Mouse (Mus musculus): ENCODE results near the gene Zdhhc5.
"Not testable (repeated sequence)": the region's sequence is repeated elsewhere in the genome, so short reads cannot be mapped to it uniquely, and the experiment has no call there.

Zdhhc5 gene

DNA sequence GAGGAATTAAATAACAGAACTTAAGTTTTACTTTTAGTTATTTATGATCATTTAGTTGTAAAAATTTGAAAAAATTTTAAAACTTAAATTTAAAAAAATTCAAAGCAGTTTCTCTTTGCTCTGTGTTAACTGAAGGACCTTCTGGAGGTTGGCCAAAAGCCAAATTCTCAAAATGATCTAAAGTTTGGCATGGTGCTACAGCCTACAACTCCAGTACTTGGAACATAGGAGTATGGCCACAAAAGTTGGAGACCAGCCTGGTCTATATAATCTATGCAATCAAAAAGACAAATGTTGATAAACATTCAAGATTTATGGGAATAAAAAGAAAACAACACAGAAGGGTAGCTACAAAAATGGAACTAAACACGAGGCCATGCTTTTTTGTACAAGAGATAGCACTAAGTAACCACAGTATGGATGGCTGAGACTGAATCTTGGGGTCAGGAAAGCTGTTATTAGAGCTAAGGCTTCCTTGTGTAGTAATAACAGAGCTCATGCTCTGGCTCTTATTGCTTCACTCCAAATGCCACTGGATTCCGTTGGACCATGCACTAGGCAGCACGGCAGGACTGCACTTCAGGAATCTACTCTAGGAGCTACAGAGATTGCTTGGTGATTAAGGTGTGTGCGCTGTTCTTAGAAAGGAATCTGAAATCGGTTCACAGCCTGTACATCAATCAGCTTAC, 19.8 kb downstream of the Zdhhc5 start:
- in situ Hi-C loops (cut with MboI, MseI), result no loop called here

DNA sequence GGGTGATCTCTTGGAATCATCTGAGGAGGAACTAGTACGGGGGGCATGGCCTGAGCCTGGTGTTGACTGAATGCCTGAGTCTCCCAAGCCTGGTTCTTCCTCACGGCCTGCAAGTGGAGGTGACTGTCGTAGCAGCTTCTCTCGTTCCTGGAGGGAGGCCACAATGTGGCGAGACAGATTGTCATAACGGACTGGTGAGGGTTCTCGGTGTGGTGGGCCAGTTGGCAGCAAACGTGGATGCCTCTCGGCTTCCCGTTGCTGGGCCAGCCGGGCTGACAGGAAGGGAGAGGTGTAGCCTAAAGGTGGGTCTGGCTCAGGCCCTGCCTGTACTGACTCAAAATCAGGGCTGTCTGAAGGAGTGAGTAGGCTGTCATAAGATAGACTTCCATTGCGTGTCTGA, 24.9 kb downstream of the Zdhhc5 start:
- in situ Hi-C loops (cut with MboI, MseI), result no loop called here

DNA sequence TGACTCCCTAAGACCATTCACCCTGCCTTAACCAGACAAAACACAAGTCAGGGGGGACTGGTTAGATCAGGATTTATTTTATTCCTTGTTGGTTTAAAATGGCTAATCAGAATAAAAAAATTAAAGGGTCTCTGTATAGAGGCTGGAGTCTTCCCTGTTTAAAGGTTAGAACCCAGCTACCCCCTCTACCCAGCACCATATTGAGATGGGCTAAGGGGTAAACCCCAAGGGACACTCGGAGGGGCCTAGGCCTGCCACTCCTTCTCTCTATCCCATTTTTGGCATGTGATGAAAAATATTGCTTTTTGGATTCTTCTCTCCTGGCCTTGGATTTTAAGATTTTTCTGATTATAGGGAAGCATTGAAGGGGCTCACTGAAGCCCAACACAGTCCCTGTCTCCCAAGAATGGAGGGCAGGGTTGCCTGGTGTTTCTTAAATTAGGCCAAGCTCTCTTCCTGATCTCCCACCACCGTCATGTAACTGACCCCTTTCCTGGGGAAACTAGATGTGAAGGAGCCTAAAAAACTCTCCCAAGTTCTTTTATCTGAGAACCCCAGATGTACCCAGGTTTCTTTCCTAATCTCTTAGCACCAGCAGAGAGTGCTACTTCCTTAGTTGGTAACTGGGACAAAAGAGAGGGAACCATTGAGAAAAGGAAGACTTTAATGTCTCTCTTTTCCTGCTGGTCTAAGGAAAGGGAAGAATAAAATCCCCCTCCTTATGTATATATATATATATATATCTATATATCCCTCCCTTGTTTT, 26.7 kb downstream of the Zdhhc5 start:
- in situ Hi-C loops (cut with MboI, MseI), result no loop called here

DNA sequence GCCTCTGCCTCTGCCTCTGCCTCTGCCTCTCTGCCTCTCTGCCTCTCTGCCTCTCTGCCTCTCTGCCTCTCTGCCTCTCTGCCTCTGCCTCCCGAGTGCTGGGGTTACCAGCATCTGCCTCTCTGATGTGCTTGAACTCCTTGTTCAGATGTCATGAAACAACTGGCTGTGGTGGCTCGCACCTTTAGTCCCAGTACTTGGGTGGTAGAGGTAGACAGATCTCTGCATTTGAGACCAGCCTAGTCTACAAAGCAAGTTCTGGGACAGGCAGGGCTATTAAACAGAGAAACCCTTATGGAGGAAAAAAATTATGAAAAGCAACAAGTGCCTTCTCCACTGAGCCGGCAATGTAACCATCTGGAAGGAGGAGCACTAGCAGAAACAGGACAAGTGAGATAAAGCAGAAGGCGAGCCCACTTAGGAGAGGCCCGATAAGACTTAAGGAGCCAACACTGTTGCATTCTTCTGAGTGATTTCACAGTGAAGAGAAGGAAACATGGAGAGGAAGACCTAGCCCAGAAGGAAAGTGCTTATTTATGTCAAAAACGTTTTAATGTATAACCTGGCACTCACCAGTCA, 32.3 kb downstream of the Zdhhc5 start:
- in situ Hi-C loops (cut with MboI, MseI), result no loop called here

DNA sequence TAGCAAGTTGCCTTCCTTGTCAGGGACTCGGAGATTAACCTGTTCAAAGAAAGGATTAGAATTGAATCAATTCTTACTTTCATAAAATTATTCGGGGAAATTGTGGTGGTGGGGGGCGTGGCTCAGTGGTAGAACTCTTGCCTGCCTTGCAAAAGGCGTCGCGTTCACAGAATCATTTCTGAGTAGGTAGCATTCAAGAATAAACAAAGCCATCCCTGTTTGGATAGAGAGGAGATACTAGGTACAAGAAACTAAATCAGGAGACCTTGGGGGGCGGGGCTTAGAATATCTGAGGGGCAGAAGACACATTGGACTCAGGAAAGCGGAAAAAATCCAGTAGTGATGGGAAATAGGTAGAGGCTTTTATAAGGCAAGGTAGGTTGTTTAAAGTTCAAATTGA, 36.0 kb downstream of the Zdhhc5 start, which contains the start of gene Tmx2:
Gene Tmx2, minus strand, starts transcription at position 125 of the 400 bp plus-strand sequence.
- in situ Hi-C loops (cut with MboI, MseI), result loop anchor here (5.0 kb wide), 1 partner anchor 38 kb away; the partner anchor contains the start of gene Zdhhc5

DNA sequence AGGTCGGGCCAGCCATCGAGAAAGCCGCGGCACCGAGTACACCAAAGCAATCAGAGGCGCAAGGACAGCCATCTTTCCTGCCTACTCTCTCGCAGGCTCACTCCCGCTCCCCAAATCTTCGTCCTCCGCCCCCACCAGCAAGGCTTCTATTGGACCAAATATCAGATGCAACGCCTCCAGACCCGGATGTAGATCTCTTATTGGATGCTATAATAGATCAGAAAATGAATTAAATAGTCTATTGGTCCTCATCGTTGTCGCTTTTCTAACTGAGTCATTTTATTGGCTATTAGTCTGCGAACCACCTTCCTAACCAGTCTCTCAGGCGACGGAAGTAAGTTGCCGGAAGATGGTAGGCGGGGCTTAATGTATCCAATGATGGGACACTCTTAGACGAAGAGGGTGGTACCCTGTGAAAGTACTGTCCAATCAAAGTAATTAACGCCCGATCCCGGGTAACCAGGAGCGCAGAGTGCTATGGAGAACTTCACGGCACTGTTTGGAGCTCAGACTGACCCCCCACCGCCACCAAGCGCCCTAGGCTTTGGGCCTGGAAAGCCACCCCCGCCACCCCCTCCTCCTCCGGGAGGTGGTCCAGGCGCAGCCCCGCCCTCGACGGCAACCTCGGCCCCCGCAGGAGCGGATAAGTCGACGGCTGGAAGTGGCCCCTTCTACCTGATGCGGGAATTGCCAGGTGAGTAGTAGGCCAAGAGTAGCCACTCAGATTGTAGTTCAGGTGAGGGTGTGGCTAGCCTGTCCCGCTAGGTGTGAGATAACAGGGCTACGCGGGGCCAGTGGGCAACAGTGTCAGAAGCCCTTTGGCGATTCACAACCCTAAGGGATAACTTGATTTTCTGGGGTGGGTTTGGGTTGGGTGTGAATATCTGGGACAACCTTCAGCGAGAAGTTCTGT, 36.8 kb downstream of the Zdhhc5 start, which contains the start of the genes Gm28635 and Med19:
Gene Gm28635, minus strand, starts transcription at position 74 of the 913 bp plus-strand sequence.
Gene Med19, plus strand, starts transcription at position 435 of the 913 bp plus-strand sequence.
- in situ Hi-C loops (cut with MboI, MseI), result loop anchor here (5.0 kb wide), 1 partner anchor 39 kb away; the partner anchor contains the start of gene Zdhhc5

DNA sequence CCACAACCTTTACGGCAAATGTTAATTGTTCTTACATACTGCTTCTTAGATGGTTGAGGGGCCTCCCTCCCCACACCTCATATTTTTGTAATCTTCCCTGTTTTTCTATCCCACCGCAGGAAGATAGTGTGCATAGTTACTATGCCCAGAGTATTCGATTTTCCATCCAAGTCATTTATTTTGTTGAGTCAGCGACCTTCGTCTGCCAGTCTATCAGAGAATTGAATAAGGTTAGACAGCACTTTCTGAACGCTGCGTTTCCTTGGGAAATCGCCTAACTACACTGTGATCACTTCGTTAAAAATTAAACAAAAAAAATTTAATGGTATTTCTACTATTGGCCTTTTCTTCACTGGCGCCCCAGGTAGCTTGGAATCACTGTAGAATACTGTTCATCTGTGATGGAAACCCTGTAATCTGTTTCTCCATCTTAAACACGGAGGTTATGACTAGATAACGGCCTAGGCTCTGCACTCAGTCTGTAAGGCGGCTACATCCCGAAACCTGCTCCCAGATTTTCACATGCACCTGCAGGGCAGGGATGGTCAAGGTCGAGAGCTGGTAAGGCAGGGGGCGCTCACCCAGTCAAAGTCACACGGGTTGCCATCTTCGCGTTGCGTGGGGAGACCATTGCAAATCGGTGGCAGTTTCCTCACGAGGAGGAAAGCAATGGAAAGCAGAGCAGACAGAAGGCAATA, 37.6 kb downstream of the Zdhhc5 start:
- in situ Hi-C loops (cut with MboI, MseI), result loop anchor here (5.0 kb wide), 1 partner anchor 40 kb away; the partner anchor contains the start of gene Zdhhc5

DNA sequence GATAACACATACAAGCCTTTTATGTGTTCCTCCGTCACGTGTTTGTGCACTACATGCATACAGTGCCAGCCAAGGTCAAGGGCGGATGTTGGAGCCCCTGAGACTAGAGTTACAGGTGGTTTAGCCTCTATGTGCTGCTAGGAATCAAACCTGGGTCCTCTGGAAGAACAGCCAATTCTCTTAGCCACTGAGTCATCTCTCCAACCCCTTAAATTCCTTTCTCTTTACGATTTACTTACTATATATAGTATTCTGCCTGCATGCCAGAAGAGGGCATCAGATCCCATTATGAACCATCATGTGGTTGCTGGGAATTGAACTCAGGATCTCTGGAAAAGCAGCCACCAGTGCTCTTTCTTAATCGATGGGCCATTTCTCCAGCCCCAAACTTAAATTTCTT, 43.4 kb downstream of the Zdhhc5 start:
- in situ Hi-C loops (cut with MboI, MseI), result not testable (repeated sequence)

DNA sequence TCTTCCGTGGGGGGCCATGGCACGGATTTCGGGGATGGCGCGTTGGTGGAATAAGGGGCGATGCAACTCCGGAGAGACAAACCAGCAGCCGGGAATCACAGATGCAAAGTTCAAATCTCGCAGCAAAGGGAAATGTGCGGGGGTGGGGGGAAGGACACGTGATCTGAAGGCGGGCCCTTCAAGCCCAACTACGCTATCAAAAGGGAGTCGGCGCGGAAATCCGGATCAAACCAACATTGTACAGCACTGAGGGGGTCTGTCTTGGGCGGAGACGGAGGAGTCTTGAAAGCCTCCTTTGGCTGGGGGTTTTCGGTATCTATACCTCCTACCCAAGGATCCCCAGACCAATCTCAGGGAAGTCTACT, 44.4 kb downstream of the Zdhhc5 start, which contains the start of gene Selenoh:
Gene Selenoh, minus strand, starts transcription at position 202 of the 365 bp plus-strand sequence.
- in situ Hi-C loops (cut with MboI, MseI), result no loop called here

DNA sequence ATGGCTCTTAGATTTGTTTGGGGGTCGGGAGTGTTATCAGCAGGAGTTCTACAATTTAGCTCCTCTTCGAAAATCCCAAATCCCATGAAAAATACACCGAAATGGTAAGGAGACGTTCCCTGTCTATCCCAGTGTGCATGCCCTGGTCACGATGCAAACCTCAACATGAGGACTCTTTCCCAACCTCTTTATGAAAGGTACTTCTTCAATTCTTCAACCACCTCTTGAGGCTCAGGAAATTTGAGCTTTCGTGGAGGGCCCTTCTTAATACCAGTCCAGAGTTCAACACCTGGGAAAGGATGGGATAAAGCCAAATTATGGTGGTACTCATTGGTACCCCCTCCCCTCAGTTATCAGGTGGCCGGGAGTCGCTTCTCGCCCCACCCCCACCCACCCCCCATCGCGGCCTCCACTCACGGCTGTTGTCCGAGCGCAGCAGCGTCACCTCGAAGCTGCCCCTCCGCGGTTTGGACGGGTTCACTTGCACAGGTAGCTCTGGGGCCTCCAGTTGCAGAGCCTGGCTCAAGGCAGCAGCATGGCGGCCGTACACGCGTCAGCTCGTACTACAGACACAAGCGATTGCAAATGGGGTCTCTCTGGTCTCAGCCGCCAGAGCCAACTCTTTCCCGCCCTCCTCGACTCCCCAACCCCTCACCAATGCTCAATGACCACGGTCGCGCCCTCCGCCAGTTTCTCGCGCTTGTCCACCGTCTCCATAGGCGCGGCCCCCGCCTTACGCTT, 45.0 kb downstream of the Zdhhc5 start:
- in situ Hi-C loops (cut with MboI, MseI), result loop anchor here (10.0 kb wide), 1 partner anchor 55 kb away; no protein-coding TSS in a partner anchor

DNA sequence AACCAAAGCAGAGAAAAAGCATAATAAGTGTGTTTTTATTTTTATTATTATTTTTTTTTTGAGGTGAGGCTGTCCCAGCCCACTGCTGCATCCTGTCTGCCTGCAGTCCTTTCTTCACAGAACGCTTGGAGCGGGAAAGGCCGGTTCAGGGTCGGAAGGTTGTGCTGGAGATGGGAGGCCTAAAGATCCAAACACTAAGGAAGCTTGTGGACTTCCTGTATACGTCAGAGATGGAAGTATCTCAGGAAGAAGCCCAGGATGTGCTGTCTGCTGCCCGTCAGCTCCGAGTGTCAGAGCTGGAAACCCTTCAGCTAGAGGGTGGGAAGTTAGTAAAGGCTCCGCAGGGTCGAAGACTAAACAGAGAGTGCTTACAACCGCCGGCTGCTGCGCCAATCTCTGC, 48.9 kb downstream of the Zdhhc5 start:
- in situ Hi-C loops (cut with MboI, MseI), result loop anchor here (10.0 kb wide), 1 partner anchor 51 kb away; no protein-coding TSS in a partner anchor

DNA sequence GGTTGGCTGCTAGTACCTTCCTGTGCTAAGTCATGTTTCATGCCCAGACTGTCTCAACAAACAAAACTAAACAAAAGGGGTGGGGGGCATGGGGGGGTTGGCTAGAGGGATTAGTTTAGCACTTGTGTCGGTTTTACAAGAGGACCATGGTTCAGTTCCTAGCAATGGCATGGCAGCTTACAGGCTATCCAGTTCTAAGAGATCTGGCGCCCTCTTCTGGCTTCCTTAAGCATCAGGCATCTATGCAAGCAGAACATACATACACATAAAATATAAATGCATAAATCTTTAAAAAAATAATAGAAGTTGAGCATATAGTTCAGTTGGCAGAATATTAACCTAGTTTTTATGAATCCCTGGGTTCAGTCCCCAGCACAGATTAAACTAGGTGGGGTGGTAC, 52.1 kb downstream of the Zdhhc5 start:
- in situ Hi-C loops (cut with MboI, MseI), result loop anchor here (5.0 to 10.0 kb wide), 2 partner anchors 48 to 206 kb away; no protein-coding TSS in a partner anchor

DNA sequence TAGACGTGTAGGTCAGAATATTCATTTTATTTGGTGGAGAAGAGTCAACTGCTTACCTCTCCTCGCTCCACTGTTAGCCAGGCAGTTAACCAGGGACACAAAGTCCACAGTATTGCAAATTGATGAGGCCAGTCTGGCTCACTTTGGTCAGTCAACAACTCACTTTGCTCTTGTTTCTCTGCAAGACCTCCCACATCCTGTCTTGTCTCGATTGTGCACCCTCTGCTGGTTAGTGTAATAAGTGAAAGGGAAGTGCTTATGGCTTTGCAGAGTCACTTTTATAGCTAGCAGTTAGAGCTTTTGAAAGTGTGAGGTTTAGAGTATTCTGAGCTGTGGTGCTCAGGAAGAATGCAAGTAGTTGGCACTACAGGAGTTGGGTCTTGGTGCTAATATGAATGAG, 54.7 kb downstream of the Zdhhc5 start:
- in situ Hi-C loops (cut with MboI, MseI), result loop anchor here (5.0 to 10.0 kb wide), 2 partner anchors 45 to 203 kb away; no protein-coding TSS in a partner anchor

DNA sequence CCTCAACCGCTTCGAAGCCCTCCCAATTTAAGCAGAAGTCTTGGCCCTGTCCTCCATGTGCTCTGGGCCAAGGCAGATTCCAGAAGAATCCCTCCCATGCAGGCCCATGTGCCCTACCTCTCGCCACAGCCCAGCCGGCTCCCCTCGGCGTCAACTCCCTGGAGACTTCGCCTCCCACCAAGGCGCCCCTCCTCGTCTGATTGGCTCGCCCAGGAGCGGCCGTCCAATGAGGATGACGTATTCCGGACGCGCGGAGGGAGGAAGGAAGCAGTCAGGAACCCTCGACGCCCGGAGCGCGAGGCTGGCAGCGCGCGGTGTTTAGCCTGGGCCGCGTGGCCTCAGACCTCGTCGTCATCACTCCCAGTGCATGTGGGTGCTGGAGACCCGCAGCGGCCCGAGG, 56.2 kb downstream of the Zdhhc5 start, which contains the start of gene Btbd18:
Gene Btbd18, plus strand, starts transcription at position 274 of the 400 bp plus-strand sequence.
- in situ Hi-C loops (cut with MboI, MseI), result no loop called here

DNA sequence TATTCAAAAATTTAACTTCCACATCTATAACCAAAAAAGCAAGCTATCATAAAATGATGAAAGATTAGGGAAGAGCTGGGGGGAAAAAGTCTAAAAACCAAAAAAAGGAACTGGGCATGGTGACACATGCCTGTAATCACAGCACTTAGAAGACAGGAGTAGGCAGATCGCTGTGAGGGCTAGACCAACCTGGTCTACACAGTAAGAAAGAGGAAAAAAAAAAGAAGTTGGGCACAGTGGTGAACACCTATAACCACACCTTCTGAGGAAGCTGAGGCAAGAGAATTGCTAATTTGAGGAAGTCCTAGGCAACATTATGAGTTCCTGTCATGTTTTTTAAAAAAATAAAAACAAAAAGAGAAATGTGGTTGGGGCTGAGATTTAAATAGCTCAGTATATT, 59.1 kb downstream of the Zdhhc5 start:
- in situ Hi-C loops (cut with MboI, MseI), result no loop called here

DNA sequence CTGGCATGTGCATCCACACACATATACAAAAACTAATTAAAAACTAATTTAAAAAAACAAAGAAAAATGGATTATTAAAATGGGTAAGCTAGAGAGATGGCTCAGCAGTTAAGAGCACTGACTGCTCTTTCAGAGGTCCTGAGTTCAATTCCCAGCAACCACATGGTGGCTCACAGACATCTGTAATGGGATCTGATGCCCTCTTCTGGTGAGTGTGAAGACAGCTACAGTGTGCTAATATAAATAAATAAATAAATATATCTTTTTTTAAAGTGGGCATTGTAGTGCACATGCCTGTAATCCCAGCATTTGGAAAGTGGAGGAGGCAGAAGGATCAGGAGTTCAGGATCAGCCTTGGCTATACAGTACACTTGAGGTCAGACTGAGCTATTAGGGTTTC, 61.6 kb downstream of the Zdhhc5 start:
- in situ Hi-C loops (cut with MboI, MseI), result no loop called here

DNA sequence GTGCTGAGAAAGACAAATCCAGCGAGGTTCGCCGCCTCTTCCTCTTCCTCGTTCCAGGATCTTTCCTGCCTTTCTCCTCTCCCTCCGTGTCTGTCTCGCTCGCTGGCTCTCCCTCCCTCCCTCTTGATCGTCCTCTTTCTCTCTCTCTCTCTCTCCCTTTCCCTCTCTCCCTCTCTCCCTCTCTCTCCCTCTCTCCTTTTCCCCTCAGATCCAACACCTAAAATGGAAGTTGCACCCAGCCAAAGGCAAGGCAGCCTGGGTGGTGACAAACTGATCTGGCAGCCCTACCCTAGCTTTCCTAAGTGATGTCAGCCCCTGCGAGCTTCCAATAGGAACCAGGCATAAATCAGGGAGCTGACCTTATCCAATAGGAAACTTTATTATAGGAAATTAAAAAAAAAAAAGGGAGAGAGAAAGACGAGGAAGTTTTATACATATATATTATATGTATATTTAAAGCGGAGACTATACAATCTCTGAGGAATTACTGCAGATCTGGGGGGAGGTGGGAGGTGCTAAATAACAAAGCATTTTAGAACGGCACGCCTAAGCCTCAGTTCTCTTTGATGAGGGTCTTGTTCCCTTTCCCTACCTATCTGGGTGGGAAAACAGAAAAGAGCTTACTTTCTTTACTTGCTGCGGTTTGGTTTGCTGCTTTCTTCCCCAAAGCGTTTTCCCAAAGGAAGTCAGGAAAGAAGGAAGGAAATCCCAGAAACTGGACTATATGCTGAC, 64.3 kb downstream of the Zdhhc5 start, which contains the start of gene Ctnnd1:
Gene Ctnnd1, minus strand, starts transcription at position 302 of the 732 bp plus-strand sequence.
- in situ Hi-C loops (cut with MboI, MseI), result no loop called here

DNA sequence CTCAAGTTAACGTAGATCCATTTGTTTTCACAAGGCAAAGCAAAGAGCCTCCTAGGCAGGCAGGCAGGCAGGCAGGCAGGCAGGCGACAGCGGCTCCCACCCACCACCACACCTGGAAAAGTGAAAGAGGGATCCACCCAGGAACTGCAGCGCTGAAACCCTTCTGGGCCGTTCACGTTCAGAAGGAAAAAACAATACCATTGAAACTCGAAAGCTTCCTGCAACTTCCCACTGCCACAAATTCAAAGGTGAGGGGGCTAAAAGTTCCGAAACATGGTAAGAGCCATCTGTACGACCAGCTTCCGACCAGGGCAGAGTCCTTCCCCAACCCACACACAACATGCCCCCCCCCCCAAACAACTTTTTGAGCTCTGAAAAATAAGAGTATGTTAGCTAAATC, 65.3 kb downstream of the Zdhhc5 start:
- in situ Hi-C loops (cut with MboI, MseI), result no loop called here

DNA sequence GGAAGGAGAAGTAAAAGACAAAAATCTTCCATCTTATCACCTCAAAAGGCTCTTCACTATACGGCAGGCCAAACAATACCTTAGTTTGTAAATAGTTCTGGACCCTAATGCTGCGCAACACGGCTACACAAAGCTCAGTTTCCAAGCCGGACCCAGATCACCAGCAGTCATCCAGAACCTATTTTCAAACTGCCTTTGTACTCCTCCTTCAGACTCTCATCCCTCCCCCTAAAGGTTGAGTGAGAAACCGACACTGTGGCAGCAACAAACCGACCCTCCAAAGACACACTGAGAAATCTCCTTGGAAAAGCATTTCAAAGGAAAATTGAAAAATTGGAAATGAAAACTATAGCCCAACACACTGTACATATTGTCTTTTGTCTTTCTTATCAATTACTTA, 66.6 kb downstream of the Zdhhc5 start:
- in situ Hi-C loops (cut with MboI, MseI), result no loop called here
